Mouse (Mus musculus) activated CD4-positive, CD25-positive, alpha-beta regulatory T cell, adult 4 months (primary cell): Measurements from ENCODE around the gene Lrrc75a. TPM values are rescaled to one million over a fixed set of nuclear protein-coding genes. Genes with fewer than 3 reads are reported as not detected.

Experiments used
- ATAC-seq: one replicate; pipeline ENCODE4 v1.8.0; 2017
- polyA plus RNA-seq, 2 experiments: library from polyadenylated mRNA; unstranded; fragments of 100-300 nt; shearing (Covaris generic); gene quantifications; one replicate each; pipeline ENCODE4 v1.2.1; 2017

Lrrc75a gene
- polyA plus RNA-seq, 2 experiments from 2014 or later: 1.0 to 1.7 TPM

- no peak for ATAC-seq
Observed at GRCm38 (mm10) chr11:62644602-62645336, 3.6 kb downstream of the Lrrc75a start.

GRCm38 (mm10) chr11:62643681-62644363, 4.5 kb downstream of the Lrrc75a start:
- ATAC-seq: no peak

- no peak for ATAC-seq
Observed at GRCm38 (mm10) chr11:62643011-62643631, 5.2 kb downstream of the Lrrc75a start.

- ATAC-seq: no peak
Observed at GRCm38 (mm10) chr11:62642023-62642844, 6.1 kb downstream of the Lrrc75a start.

GRCm38 (mm10) chr11:62640378-62640777, 7.9 kb downstream of the Lrrc75a start:
- ATAC-seq: no peak

- no peak for ATAC-seq
Observed at GRCm38 (mm10) chr11:62638402-62638801, 9.9 kb downstream of the Lrrc75a start.

GRCm38 (mm10) chr11:62637806-62638205, 10.5 kb downstream of the Lrrc75a start:
- no peak for ATAC-seq

- ATAC-seq: no peak
Observed at GRCm38 (mm10) chr11:62637401-62637800, 10.9 kb downstream of the Lrrc75a start.

GRCm38 (mm10) chr11:62636840-62637221, 11.5 kb downstream of the Lrrc75a start:
- ATAC-seq: no peak

GRCm38 (mm10) chr11:62636105-62636839, 12.1 kb downstream of the Lrrc75a start:
- ATAC-seq: no peak

- ATAC-seq: no peak
Observed at GRCm38 (mm10) chr11:62635406-62635805, 12.9 kb downstream of the Lrrc75a start.

GRCm38 (mm10) chr11:62631138-62631537, 17.2 kb downstream of the Lrrc75a start:
- no peak for ATAC-seq

GRCm38 (mm10) chr11:62630225-62630821, 18.0 kb downstream of the Lrrc75a start:
- no peak for ATAC-seq

GRCm38 (mm10) chr11:62629352-62630224, 18.7 kb downstream of the Lrrc75a start:
- ATAC-seq: no peak

- no peak for ATAC-seq
Observed at GRCm38 (mm10) chr11:62624341-62625291, 23.7 kb downstream of the Lrrc75a start.

GRCm38 (mm10) chr11:62622850-62623249, 25.5 kb downstream of the Lrrc75a start:
- ATAC-seq: no peak

GRCm38 (mm10) chr11:62621586-62622283, 26.6 kb downstream of the Lrrc75a start:
- no peak for ATAC-seq

- no peak for ATAC-seq
Observed at GRCm38 (mm10) chr11:62621079-62621478, 27.2 kb downstream of the Lrrc75a start.

- ATAC-seq: no peak
Observed at GRCm38 (mm10) chr11:62615456-62615855, 32.9 kb downstream of the Lrrc75a start.
